Mouse (Mus musculus): ENCODE measurements around the gene Tmem132d. TPM values are rescaled to one million over a fixed set of nuclear protein-coding genes. Genes with fewer than 3 reads are reported as not detected.

The Tmem132d gene
- polyA plus RNA-seq, 1 experiment from 2014 or later = not detected

GRCm38 (mm10) chr5:128194106-128194505 lies 238.8 kb downstream of the Tmem132d start:
- ATAC-seq (no peak), DNase-seq (no peak)
- WGBS (ENCODE audit: insufficient replicate concordance) = 77% methylated on average over 4 of the region's 4 CpGs
- no peaks in the 10 kb centered on the region for H3K4me1 ChIP-seq (ENCODE audit: insufficient read depth)
- TF ChIP-seq CTCF (IDR thresholded peaks at IDR 0.05; ENCODE audit: low read depth) = no peak
- TF ChIP-seq EP300 (IDR thresholded peaks at IDR 0.05; ENCODE audit: low read depth) = no peak
- H3K4me3 ChIP-seq (ENCODE audit: low read depth, low read length) = no peak overlapping the region
- H3K4me2 ChIP-seq (ENCODE audit: low read depth, low read length) = no peak overlapping the region
- H3K27ac ChIP-seq (ENCODE audit: low read depth) = no peak overlapping the region
- no peaks in the 10 kb centered on the region; the same call in 1 of the 2 replicates for H3K9me3 ChIP-seq (ENCODE audit: low read length)
- no peaks in the 10 kb centered on the region for H3K27me3 ChIP-seq (ENCODE audit: insufficient read depth, low read length)
- no peak overlapping the region for H3K9ac ChIP-seq (replicated peaks)
- H3K36me3 ChIP-seq (replicated peaks; ENCODE audit: insufficient read depth, low read length) = no peaks in the 10 kb centered on the region

GRCm38 (mm10) chr5:128192485-128193055 lies 240.3 kb downstream of the Tmem132d start:
- Histone ChIP-seq H3K36me3 (replicated peaks; ENCODE audit: insufficient read depth, low read length) (no peaks in the 10 kb centered on the region), H3K4me3 (ENCODE audit: low read depth, low read length) (no peak overlapping the region), H3K27me3 (ENCODE audit: insufficient read depth, low read length) (no peaks in the 10 kb centered on the region), H3K4me2 (ENCODE audit: low read depth, low read length) (no peak overlapping the region), H3K9ac (replicated peaks) (no peak overlapping the region), H3K9me3 (ENCODE audit: low read length) (no peaks in the 10 kb centered on the region; the same call in 1 of the 2 replicates), H3K27ac (ENCODE audit: low read depth) (no peak overlapping the region), H3K4me1 (ENCODE audit: insufficient read depth) (no peaks in the 10 kb centered on the region)
- no peak for DNase-seq
- ATAC-seq = no peak
- 75% methylated on average over 6 of the region's 6 CpGs for WGBS (ENCODE audit: insufficient replicate concordance)
- TF ChIP-seq EP300 (IDR thresholded peaks at IDR 0.05; ENCODE audit: low read depth) = no peak
- TF ChIP-seq CTCF (IDR thresholded peaks at IDR 0.05; ENCODE audit: low read depth) = no peak

GRCm38 (mm10) chr5:128191710-128192109 lies 241.2 kb downstream of the Tmem132d start:
- Histone ChIP-seq H3K9ac (replicated peaks) (no peak overlapping the region), H3K27ac (ENCODE audit: low read depth) (no peak overlapping the region), H3K9me3 (ENCODE audit: low read length) (no peaks in the 10 kb centered on the region; the same call in 1 of the 2 replicates), H3K4me3 (ENCODE audit: low read depth, low read length) (no peak overlapping the region), H3K36me3 (replicated peaks; ENCODE audit: insufficient read depth, low read length) (no peaks in the 10 kb centered on the region), H3K4me1 (ENCODE audit: insufficient read depth) (no peaks in the 10 kb centered on the region), H3K4me2 (ENCODE audit: low read depth, low read length) (no peak overlapping the region), H3K27me3 (ENCODE audit: insufficient read depth, low read length) (no peaks in the 10 kb centered on the region)
- 83% methylated on average over 9 of the region's 9 CpGs for WGBS (ENCODE audit: insufficient replicate concordance)
- ATAC-seq (no peak), DNase-seq (no peak)
- TF ChIP-seq EP300 (IDR thresholded peaks at IDR 0.05; ENCODE audit: low read depth) (no peak), CTCF (IDR thresholded peaks at IDR 0.05; ENCODE audit: low read depth) (no peak)

- WGBS (ENCODE audit: insufficient replicate concordance) = 78% methylated on average over 14 of the region's 14 CpGs
- Histone ChIP-seq H3K36me3 (replicated peaks; ENCODE audit: insufficient read depth, low read length) (no peaks in the 10 kb centered on the region), H3K9ac (replicated peaks) (no peak overlapping the region), H3K4me1 (ENCODE audit: insufficient read depth) (no peaks in the 10 kb centered on the region), H3K27ac (ENCODE audit: low read depth) (no peak overlapping the region), H3K9me3 (ENCODE audit: low read length) (no peaks in the 10 kb centered on the region; the same call in 1 of the 2 replicates), H3K27me3 (ENCODE audit: insufficient read depth, low read length) (no peaks in the 10 kb centered on the region), H3K4me3 (ENCODE audit: low read depth, low read length) (no peak overlapping the region), H3K4me2 (ENCODE audit: low read depth, low read length) (no peak overlapping the region)
- no peak for DNase-seq
- TF ChIP-seq EP300 (IDR thresholded peaks at IDR 0.05; ENCODE audit: low read depth) = no peak
- TF ChIP-seq CTCF (IDR thresholded peaks at IDR 0.05; ENCODE audit: low read depth) = no peak
- no peak for ATAC-seq
These were observed 242.5 kb downstream of the Tmem132d start for GRCm38 (mm10) chr5:128190243-128190820.

- no peak overlapping the region for H3K9ac ChIP-seq (replicated peaks)
- TF ChIP-seq EP300 (IDR thresholded peaks at IDR 0.05; ENCODE audit: low read depth) (no peak), CTCF (IDR thresholded peaks at IDR 0.05; ENCODE audit: low read depth) (no peak)
- ATAC-seq (no peak), DNase-seq (no peak)
- no peaks in the 10 kb centered on the region for H3K4me1 ChIP-seq (ENCODE audit: insufficient read depth)
- H3K36me3 ChIP-seq (replicated peaks; ENCODE audit: insufficient read depth, low read length) = no peaks in the 10 kb centered on the region
- no peak overlapping the region for H3K4me3 ChIP-seq (ENCODE audit: low read depth, low read length)
- no peak overlapping the region for H3K27ac ChIP-seq (ENCODE audit: low read depth)
- no peak overlapping the region for H3K4me2 ChIP-seq (ENCODE audit: low read depth, low read length)
- 78% methylated on average over 2 of the region's 2 CpGs for WGBS (ENCODE audit: insufficient replicate concordance)
- H3K9me3 ChIP-seq (ENCODE audit: low read length) = no peaks in the 10 kb centered on the region
- H3K27me3 ChIP-seq (ENCODE audit: insufficient read depth, low read length) = no peaks in the 10 kb centered on the region
These were observed 256.6 kb downstream of the Tmem132d start for GRCm38 (mm10) chr5:128176234-128176633.

- TF ChIP-seq EP300 (IDR thresholded peaks at IDR 0.05; ENCODE audit: low read depth) = no peak
- TF ChIP-seq CTCF (IDR thresholded peaks at IDR 0.05; ENCODE audit: low read depth) = no peak
- H3K9ac ChIP-seq (replicated peaks) = no peak overlapping the region
- H3K27me3 ChIP-seq (ENCODE audit: insufficient read depth, low read length) = no peaks in the 10 kb centered on the region
- no peak for ATAC-seq
- DNase-seq = no peak
- no peak overlapping the region for H3K27ac ChIP-seq (ENCODE audit: low read depth)
- no peaks in the 10 kb centered on the region for H3K4me1 ChIP-seq (ENCODE audit: insufficient read depth)
- WGBS (ENCODE audit: insufficient replicate concordance) = 63% methylated on average over 12 of the region's 12 CpGs
- no peak overlapping the region for H3K4me2 ChIP-seq (ENCODE audit: low read depth, low read length)
- no peaks in the 10 kb centered on the region for H3K36me3 ChIP-seq (replicated peaks; ENCODE audit: insufficient read depth, low read length)
- H3K4me3 ChIP-seq (ENCODE audit: low read depth, low read length) = no peak overlapping the region
- 0 out of 2 replicates have a peak, but pooled peaks cover 3% of the 10 kb centered on the region for H3K9me3 ChIP-seq (ENCODE audit: low read length)
These were observed 273.8 kb downstream of the Tmem132d start for GRCm38 (mm10) chr5:128158901-128159675.
